Mouse (Mus musculus) liver, embryonic 12.5 days (tissue): ENCODE measurements at regions not wholly inside any gene's neighbourhood (a gene's known extent, or its start where the extent isn't known, plus 50 kb on each side); places are given as distances from the start of the nearest gene placed in this dataset.

ENCODE experiments used
- ATAC-seq: fragments of 200-750 bp; cut with Nextera tagmentation; 2 replicates; pipeline ENCODE4 v1.8.0; 2017; ENCODE audit warnings: moderate number of reproducible peaks, mild to moderate bottlenecking, moderate library complexity
- H3K27ac ChIP-seq: fragments of 300-500 bp; sonication (generic); 2 replicates; pipeline ENCODE4 v1.5.1; 2016; ENCODE audit warnings: mild to moderate bottlenecking
- H3K27me3 ChIP-seq: fragments of 300-500 bp; sonication (generic); replicated peaks from 2 replicates; pipeline ENCODE4 v1.6.1; 2016; ENCODE audit warnings: mild to moderate bottlenecking, moderate library complexity
- H3K36me3 ChIP-seq: fragments of 300-500 bp; sonication (generic); 2 replicates; pipeline ENCODE4 v1.6.1; 2016; ENCODE audit warnings: mild to moderate bottlenecking, moderate library complexity
- H3K4me1 ChIP-seq: fragments of 300-500 bp; sonication (generic); 2 replicates; pipeline ENCODE4 v1.6.1; 2016
- H3K4me2 ChIP-seq: fragments of 300-500 bp; sonication (generic); 2 replicates; pipeline ENCODE4 v1.6.1; 2016; ENCODE audit warnings: mild to moderate bottlenecking, moderate library complexity
- H3K4me3 ChIP-seq: fragments of 300-500 bp; sonication (generic); 2 replicates; pipeline ENCODE4 v1.5.1; 2016; ENCODE audit warnings: mild to moderate bottlenecking, moderate library complexity
- H3K9ac ChIP-seq: fragments of 300-500 bp; sonication (generic); 2 replicates; pipeline ENCODE4 v1.6.1; 2016; ENCODE audit warnings: mild to moderate bottlenecking, moderate library complexity
- H3K9me3 ChIP-seq: fragments of 300-500 bp; sonication (generic); replicated peaks from 2 replicates; pipeline ENCODE4 v1.6.1; 2016; ENCODE audit warnings: mild to moderate bottlenecking, moderate library complexity
- WGBS: fragments of 180-500 bp; shearing (Covaris S2); methylation state at CpG from one replicate; pipeline ENCODE4 v1.1.7; 2016; ENCODE audit not compliant: insufficient replicate concordance; 5-methylcytosine and 5-hydroxymethylcytosine counted together

DNA sequence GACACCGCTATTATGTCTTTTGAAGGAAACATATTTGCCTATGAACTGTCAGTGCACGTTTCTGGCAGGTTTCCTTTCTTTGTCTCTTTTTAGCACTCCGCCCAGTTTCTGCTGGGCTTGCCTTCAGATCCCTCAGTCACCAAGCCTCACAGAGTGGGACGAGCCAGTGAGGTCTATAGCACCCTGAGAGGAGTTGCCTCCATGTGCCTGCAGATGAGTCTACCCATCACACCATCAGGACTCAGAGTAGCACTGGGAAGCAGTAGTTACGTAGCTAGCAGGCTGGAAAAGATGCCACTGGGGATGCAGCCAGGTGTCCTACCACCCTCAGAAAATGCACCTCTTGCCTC is 141.5 kb upstream of the Smim15 start:
- H3K4me2 ChIP-seq = no peak overlapping the region
- H3K9me3 ChIP-seq = no peaks in the 10 kb centered on the region
- H3K27me3 ChIP-seq = no peaks in the 10 kb centered on the region
- peaks cover 7% of the 10 kb centered on the region; the same call in 1 of the 2 replicates for H3K4me1 ChIP-seq
- 58% methylated on average over 5 of the region's 5 CpGs for WGBS
- peak overlapping the region; percentile 45; the same call in 1 of the 2 replicates for H3K27ac ChIP-seq
- no peak for ATAC-seq
- no peak overlapping the region for H3K4me3 ChIP-seq
- no peak overlapping the region for H3K9ac ChIP-seq
- H3K36me3 ChIP-seq = no peaks in the 10 kb centered on the region

DNA sequence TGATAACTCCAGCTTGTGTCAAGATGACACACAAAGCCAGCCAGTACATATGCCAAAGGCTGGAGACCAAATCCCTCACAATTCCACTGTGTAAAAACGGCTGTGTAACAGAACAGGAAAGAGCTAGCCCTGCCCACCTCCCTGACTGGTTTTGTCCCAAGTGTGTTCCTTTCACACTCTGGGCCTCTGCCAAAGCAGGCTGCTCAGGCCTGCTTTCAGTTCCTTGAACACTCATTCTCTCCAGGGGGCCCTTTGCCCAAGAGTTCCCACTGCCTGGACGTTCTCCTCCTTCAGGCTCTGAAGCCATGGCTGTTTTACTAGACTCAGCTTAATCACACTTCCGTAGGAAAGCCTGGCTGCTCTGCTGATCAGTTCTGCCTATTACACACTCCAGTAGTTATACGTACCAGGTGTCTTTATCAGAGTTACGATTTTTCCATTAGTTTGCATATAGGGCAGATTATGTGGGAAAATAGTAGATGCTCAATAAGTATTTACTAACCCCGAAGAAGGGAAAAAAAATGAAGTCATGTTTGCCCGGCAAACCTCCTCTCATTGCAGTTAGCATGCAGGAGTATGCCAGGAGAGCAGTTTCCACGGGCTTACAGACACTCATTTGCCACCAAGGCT is 144.5 kb upstream of the Smim15 start:
- Histone ChIP-seq H3K27me3 (peaks cover 8% of the 10 kb centered on the region; the same call in 1 of the 2 replicates), H3K4me1 (peaks cover 7% of the 10 kb centered on the region; the same call in 1 of the 2 replicates), H3K27ac (no peak overlapping the region), H3K9ac (no peak overlapping the region), H3K9me3 (no peaks in the 10 kb centered on the region), H3K36me3 (no peaks in the 10 kb centered on the region), H3K4me3 (no peak overlapping the region), H3K4me2 (no peak overlapping the region)
- no peak for ATAC-seq
- 54% methylated on average over 8 of the region's 8 CpGs for WGBS

DNA sequence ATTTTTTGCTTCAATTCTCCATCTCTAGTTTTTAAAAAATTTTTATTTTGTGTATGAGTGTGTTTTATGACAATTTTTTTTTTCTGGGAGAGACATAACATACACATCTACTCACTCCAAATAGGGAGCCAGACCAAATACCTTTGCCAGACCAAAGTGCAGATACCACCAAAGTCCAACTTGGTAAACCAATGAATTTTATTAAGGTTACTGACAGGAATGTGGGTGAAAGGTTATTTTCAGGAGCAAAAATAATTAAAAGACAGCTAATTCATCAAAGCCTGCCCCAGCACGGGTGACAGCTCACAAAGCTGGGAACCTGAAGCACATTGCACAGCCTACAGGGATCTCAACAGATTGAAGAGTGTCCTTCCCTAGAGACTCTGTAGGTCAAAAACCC is 146.6 kb upstream of the Smim15 start:
- ATAC-seq = no peak
- WGBS = 53% methylated on average over 1 of the region's 1 CpGs
- Histone ChIP-seq H3K27me3 (peaks cover 27% of the 10 kb centered on the region), H3K9me3 (no peaks in the 10 kb centered on the region), H3K36me3 (no peaks in the 10 kb centered on the region), H3K4me3 (no peak overlapping the region), H3K9ac (no peak overlapping the region), H3K4me1 (peaks cover 3% of the 10 kb centered on the region; the same call in 1 of the 2 replicates), H3K27ac (no peak overlapping the region), H3K4me2 (no peak overlapping the region)

DNA sequence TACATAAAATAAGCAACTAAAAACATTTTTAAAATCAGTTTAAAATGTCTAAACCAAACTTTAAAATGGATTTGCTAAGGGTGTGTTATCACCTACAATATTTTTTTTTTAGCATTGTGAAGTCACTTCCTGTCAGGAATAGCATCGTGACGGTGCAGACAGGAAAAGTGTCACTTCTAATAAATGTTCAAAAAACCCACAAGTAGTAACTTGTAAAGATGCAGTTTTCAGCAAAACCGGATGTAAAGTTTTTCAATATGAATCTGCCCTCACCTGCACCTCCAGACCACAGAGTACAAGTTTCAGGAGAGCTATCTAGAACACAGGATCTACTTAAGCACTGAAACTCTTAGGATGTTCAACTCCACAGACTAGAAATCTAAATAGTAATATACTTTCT is 147.1 kb upstream of the Smim15 start:
- WGBS = 28% methylated on average over 3 of the region's 3 CpGs
- no peak for ATAC-seq
- Histone ChIP-seq H3K4me2 (no peak overlapping the region), H3K36me3 (no peaks in the 10 kb centered on the region), H3K27ac (no peak overlapping the region), H3K9me3 (no peaks in the 10 kb centered on the region), H3K9ac (no peak overlapping the region), H3K4me1 (peaks cover 7% of the 10 kb centered on the region; the same call in 1 of the 2 replicates), H3K27me3 (peaks cover 31% of the 10 kb centered on the region), H3K4me3 (no peak overlapping the region)

DNA sequence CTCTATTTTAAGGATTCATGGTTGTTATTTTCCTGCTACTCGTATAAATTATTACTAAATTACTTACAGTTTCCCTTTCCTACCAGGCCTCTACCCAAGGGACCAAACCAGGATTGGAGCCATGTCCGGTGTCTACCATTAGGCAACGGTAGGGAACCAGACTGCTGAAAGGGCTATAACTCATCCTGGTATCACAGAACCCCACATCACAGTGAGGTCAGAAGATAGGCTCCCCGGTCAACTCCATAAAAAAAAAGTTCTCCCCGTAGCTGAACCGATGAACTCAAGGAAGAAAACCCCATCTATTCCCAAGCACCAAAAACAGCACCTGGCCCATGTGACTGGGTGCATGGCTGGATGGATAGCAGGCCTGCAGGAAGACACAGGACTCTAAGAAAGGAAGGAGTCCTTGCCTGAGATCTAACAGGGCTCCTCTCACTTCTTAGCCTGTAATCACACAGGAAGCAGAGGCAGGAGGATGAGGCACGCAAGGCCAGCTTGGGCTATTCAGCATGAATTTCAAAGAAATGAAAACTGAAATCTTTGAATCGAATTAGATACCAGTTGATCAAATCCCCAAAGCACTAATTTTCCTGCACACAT is 150.6 kb upstream of the Smim15 start:
- Histone ChIP-seq H3K36me3 (no peaks in the 10 kb centered on the region), H3K4me2 (no peak overlapping the region), H3K27ac (no peak overlapping the region), H3K9me3 (no peaks in the 10 kb centered on the region), H3K9ac (no peak overlapping the region), H3K4me3 (no peak overlapping the region), H3K27me3 (peaks cover 66% of the 10 kb centered on the region), H3K4me1 (peaks cover 34% of the 10 kb centered on the region)
- 55% methylated on average over 8 of the region's 8 CpGs for WGBS
- no peak for ATAC-seq

DNA sequence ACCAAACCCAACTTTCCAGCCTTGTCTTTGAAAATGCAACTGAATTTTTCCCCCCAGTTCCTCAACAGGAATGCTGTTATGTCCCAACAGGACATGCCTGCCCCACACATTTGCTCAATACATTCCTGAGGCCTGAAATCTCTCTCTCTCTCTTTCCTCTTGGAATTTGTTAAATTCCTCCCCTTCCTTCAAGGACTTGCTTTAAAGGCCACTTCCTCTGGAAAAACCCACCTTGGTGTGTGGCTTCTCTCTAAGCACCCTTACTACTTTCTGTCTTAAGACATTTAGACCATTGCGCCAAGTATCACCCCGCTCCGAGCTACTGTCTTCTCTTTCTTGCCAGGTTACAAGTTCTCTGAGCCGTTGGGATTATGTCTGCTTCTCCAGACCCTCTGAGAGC is 151.2 kb upstream of the Smim15 start:
- Histone ChIP-seq H3K9ac (no peak overlapping the region), H3K4me2 (no peak overlapping the region), H3K9me3 (no peaks in the 10 kb centered on the region), H3K36me3 (no peaks in the 10 kb centered on the region), H3K4me1 (peaks cover 38% of the 10 kb centered on the region), H3K27me3 (peaks cover 72% of the 10 kb centered on the region), H3K4me3 (no peak overlapping the region), H3K27ac (no peak overlapping the region)
- WGBS = 87% methylated on average over 4 of the region's 4 CpGs
- no peak for ATAC-seq

DNA sequence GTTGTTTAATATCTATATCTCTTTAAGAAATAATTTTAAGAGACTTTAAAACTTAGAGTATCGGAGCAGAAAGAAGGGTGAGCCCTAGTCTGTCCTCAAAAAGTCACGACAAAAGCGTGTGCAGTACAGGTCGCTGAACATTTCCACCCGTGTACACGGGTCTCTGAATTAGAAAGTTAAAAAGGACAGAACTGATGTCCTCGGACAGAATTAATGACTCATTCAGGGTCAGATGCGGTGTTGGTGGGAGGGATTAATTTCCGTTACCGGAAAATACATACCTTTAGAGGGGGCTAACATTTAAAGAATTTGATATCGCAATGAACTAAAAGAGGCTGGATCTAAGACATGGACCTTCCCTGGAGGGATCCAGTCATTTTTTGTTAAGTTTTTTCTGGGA is 152.3 kb upstream of the Smim15 start:
- H3K4me2 ChIP-seq = peak overlapping the region; percentile 97
- H3K27ac ChIP-seq = no peak overlapping the region
- no peaks in the 10 kb centered on the region for H3K9me3 ChIP-seq
- H3K36me3 ChIP-seq = no peaks in the 10 kb centered on the region
- peaks cover 45% of the 10 kb centered on the region for H3K4me1 ChIP-seq
- ATAC-seq = no peak
- H3K9ac ChIP-seq = 0 out of 2 replicates have a peak overlapping the region, but pooled peaks have one; percentile 63
- H3K4me3 ChIP-seq = peak overlapping the region; percentile 68
- 14% methylated on average over 11 of the region's 11 CpGs for WGBS
- H3K27me3 ChIP-seq = peaks cover 84% of the 10 kb centered on the region

DNA sequence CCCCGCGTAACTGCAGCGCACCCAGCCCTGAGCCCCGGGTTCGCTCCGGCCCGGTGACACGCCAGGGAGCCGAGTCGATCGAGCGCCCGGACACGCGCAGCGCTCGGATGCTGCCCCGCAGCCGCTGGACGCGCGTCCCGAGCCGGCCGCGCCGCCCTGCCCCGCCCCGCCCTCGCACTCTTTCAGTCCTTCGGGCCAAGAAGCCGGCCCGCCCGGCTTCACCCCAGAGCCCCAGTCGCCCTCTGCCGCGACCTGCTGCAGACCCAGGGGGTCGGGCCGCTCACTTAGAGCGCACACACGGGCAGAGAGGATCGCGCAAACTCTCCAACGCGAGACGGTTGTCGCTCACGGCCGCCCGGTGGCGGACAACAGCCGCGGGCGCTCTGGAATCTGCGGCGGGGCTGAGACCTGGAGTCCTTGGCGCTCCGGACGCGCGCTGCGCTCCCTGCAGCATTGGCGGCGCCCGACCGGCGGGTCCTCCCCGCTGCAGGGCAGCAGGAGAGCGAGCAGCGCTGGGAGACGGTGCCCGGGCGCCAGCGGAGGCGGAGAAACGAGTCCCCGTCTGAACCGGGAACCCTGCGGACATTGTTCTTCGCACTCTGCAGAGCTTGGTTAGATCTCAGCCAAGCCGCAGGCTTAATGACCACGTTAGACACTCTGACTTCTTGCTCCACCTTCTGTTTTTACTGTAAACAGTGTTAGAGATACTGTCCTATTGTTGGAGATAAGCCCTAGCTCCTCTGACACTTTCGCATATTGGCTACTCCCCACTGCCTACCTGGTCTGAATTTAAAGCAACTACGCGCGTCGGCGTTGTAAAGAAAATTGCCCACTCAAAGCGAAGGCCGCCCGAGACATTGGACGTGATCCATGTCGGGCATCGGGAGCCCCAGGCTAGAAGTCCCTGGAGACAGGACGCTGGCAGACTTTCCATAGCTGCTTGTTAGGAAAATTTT is 153.1 kb upstream of the Smim15 start:
- Histone ChIP-seq H3K27me3 (peaks cover 92% of the 10 kb centered on the region), H3K4me1 (peaks cover 45% of the 10 kb centered on the region), H3K27ac (peak overlapping the region; percentile 75), H3K9ac (peak overlapping the region; percentile 63), H3K4me2 (peak overlapping the region; percentile 97), H3K9me3 (no peaks in the 10 kb centered on the region), H3K36me3 (no peaks in the 10 kb centered on the region), H3K4me3 (peak overlapping the region; percentile 68)
- ATAC-seq = peak; percentile 20
- under 1% methylated on average over 93 of the region's 95 CpGs for WGBS

DNA sequence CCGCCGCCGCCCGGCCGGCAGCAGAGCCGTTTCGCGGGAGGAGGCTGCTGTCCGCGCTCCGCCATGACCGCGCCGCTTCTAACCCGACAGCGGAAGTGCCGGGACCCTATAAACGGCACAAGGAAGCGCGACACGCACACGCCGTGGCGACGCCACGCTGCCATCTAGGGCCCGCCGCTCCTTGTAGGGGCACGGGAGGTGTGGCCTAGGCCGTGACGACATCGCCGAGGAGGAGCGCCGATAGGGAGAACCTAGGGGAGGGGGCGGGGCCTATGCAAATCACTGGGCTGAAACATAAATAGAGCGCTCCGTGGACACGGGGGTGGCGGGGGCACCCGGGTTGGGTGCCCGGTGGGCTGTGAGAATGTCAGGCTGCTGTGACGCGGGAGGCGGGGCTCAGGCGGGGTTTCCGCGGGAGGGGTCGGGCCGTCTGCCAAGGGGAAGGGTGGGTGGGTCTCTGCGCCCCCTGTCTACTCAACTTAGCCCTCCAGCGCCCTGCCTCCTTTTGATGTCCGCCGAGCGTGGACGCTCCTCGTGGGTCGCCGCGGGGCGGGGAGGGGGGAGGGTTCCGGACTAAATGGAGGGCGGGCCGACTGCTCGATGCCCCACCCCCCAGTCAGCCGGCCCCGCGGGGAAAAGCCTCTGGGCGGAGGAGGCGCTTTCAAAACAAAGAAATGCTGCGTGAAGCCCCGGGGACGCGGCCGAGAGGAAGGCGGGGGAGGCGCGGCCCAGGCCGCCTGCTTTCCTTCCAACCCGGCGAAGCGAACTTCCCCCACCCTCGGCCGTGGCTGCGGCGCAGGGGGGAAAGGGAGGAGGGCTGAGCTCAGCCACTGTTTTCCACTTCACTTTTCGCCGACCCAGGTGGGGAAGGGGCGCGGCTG is 154.0 kb upstream of the Smim15 start:
- Histone ChIP-seq H3K36me3 (no peaks in the 10 kb centered on the region), H3K27me3 (peaks cover 95% of the 10 kb centered on the region), H3K9me3 (no peaks in the 10 kb centered on the region), H3K4me1 (peaks cover 45% of the 10 kb centered on the region), H3K4me3 (peak overlapping the region; percentile 68), H3K27ac (peak overlapping the region; percentile 75), H3K4me2 (peak overlapping the region; percentile 97), H3K9ac (peak overlapping the region; percentile 66)
- WGBS = under 1% methylated on average over 74 of the region's 90 CpGs
- peak; percentile 95 for ATAC-seq

DNA sequence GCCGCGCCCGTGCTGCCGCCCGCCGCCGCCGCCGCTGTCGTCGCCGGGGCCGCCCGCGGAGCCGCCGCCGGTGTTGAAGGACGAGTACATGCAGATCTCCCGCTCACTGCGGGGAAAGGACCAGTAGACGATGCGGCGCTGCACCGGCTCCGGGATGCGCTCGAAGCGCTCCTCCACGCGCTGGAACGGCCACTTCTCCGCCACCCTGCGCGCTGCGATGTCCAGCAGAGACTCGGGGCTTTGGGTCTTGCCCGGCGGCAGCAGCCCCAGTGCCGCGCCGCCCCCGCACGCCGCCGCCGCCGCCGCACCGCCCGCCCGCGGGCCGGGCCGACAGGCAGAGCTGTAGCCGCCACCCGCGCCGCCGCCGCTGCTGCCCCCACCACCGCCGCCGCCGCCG is 154.7 kb upstream of the Smim15 start:
- Histone ChIP-seq H3K9me3 (no peaks in the 10 kb centered on the region), H3K4me1 (peaks cover 45% of the 10 kb centered on the region), H3K4me3 (peak overlapping the region; percentile 68), H3K27ac (peak overlapping the region; percentile 65), H3K36me3 (no peaks in the 10 kb centered on the region), H3K9ac (peak overlapping the region; percentile 66; the same call in 1 of the 2 replicates), H3K4me2 (peak overlapping the region; percentile 97), H3K27me3 (peaks cover 89% of the 10 kb centered on the region)
- no peak; the same call in 1 of the 2 replicates for ATAC-seq
- WGBS = 1% methylated on average over 34 of the region's 66 CpGs
